Mouse (Mus musculus): ENCODE results near the gene Bcl6.

Gene Bcl6

GRCm38 (mm10) chr16:23988466-23989208, at the start of gene Bcl6, which contains the start of gene Gm37419:
TSS of gene Bcl6 (minus strand) at chr16:23988852.
TSS of gene Gm37419 (plus strand) at chr16:23988482.
- peak; percentile 77 to 82 for DNase-seq (ENCODE audit: low spot score in 2 of 2)

GRCm38 (mm10) chr16:24036398-24036797, 47.7 kb upstream of the Bcl6 start:
- DNase-seq (ENCODE audit: low spot score in 2 of 2), result no peak

GRCm38 (mm10) chr16:24035767-24036166, 47.1 kb upstream of the Bcl6 start:
- DNase-seq (ENCODE audit: low spot score in 2 of 2), result no peak

GRCm38 (mm10) chr16:24034450-24034849, 45.8 kb upstream of the Bcl6 start:
- DNase-seq (ENCODE audit: low spot score in 2 of 2), result no peak

GRCm38 (mm10) chr16:24033259-24033658, 44.6 kb upstream of the Bcl6 start:
- DNase-seq (ENCODE audit: low spot score in 2 of 2), result no peak

GRCm38 (mm10) chr16:24029965-24030672, 41.5 kb upstream of the Bcl6 start:
- no peak for DNase-seq (ENCODE audit: low spot score in 2 of 2)

GRCm38 (mm10) chr16:24025442-24025841, 36.8 kb upstream of the Bcl6 start:
- DNase-seq (ENCODE audit: low spot score in 2 of 2), result no peak

- DNase-seq (ENCODE audit: low spot score in 2 of 2), result no peak
These were observed 34.0 kb upstream of the Bcl6 start for GRCm38 (mm10) chr16:24022605-24023004.

GRCm38 (mm10) chr16:24021722-24022121, 33.1 kb upstream of the Bcl6 start:
- DNase-seq (ENCODE audit: low spot score in 2 of 2), result no peak

- no peak for DNase-seq (ENCODE audit: low spot score in 2 of 2)
These were observed 28.1 kb upstream of the Bcl6 start for GRCm38 (mm10) chr16:24016742-24017141.

- DNase-seq (ENCODE audit: low spot score in 2 of 2), result no peak
These were observed 27.6 kb upstream of the Bcl6 start for GRCm38 (mm10) chr16:24016273-24016672.

- DNase-seq (ENCODE audit: low spot score in 2 of 2), result no peak
These were observed 25.7 kb upstream of the Bcl6 start for GRCm38 (mm10) chr16:24014378-24014777.

GRCm38 (mm10) chr16:24012066-24012465, 23.4 kb upstream of the Bcl6 start:
- DNase-seq (ENCODE audit: low spot score in 2 of 2), result no peak

- no peak for DNase-seq (ENCODE audit: low spot score in 2 of 2)
These were observed 22.7 kb upstream of the Bcl6 start for GRCm38 (mm10) chr16:24011306-24011705.

- DNase-seq (ENCODE audit: low spot score in 2 of 2), result no peak
These were observed 21.2 kb upstream of the Bcl6 start for GRCm38 (mm10) chr16:24009891-24010290.

- DNase-seq (ENCODE audit: low spot score in 2 of 2), result no peak
These were observed 17.3 kb upstream of the Bcl6 start for GRCm38 (mm10) chr16:24005928-24006327.

GRCm38 (mm10) chr16:23997912-23998311, 9.3 kb upstream of the Bcl6 start:
- DNase-seq (ENCODE audit: low spot score in 2 of 2), result no peak

GRCm38 (mm10) chr16:23997228-23997627, 8.6 kb upstream of the Bcl6 start:
- no peak for DNase-seq (ENCODE audit: low spot score in 2 of 2)

- no peak for DNase-seq (ENCODE audit: low spot score in 2 of 2)
These were observed 7.7 kb upstream of the Bcl6 start for GRCm38 (mm10) chr16:23996342-23996741.

GRCm38 (mm10) chr16:23993351-23994321, 5.0 kb upstream of the Bcl6 start:
- no peak for DNase-seq (ENCODE audit: low spot score in 2 of 2)

- DNase-seq (ENCODE audit: low spot score in 2 of 2), result no peak
These were observed 3.4 kb upstream of the Bcl6 start for GRCm38 (mm10) chr16:23991846-23992580.
